Mouse (Mus musculus): ENCODE measurements at regions not wholly inside any gene's neighbourhood (a gene's known extent, or its start where the extent isn't known, plus 50 kb on each side); places are given as distances from the start of the nearest gene placed in this dataset.
A peak's percentile ranks its signal among the peaks of the same experiment; 100 is the strongest.

DNA sequence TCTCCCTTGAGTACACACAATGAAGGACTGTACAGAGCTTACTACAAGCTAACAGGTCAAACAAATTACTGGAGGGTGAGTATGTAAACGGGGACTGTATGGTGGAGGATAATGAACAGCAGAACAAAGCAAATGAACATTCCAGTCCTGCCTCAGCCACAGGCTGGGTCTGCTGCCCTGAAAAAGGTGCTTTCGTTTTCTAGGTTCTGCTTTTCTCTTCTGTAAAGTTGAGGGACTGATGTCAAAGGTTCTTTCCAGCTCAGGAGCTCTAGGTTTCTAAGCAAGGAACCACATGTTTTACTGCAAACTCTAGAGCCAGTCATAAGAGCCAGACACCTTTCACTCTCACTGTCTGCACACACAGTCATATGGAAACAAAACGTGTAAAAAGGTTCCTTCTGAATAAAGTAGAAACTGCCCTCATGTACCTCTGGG, 106.1 kb upstream of the Ahr start:
- peak; percentile 58 for DNase-seq (ENCODE audit: low read depth, low spot score)

DNA sequence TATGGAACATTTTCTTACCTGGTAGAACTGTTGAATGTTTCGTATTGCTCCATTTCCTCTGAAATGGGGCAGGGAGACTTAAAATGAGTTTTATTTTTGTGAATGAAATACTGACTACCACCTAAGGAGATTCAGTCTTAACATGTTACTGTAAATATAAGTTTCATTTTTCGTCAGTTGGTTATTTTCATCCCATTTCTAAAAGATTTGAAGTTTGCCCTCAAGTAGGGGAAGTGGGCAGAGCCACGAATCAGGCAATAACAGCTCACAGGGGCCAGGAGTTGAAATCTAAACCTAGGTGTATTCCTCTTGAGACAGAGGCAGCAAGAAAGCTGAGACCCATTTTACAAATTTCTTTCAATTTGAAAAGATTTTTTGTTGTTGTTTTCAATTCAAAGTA, 88.6 kb upstream of the Ahr start:
- DNase-seq (ENCODE audit: low read depth, low spot score), result no peak

DNA sequence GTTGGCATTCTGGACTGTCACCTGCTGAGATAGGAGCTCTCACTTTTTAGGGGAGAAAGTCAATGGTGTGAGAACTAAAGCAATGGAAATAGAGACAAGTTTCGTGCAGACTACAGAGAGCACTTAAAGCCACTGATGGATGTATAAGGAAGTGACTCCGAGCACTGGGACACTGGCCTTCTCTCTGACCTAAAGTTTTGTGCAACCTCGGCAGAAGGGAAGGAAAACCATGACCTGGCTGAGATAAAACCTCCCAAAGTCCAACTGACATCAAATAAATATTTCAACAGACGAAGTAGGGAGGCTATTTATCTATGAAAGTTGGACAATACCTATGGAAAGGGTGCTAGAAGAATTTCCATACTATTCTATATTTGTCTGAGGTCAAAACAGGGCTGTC, 80.0 kb upstream of the Ahr start:
- no peak for DNase-seq (ENCODE audit: low read depth, low spot score)

DNA sequence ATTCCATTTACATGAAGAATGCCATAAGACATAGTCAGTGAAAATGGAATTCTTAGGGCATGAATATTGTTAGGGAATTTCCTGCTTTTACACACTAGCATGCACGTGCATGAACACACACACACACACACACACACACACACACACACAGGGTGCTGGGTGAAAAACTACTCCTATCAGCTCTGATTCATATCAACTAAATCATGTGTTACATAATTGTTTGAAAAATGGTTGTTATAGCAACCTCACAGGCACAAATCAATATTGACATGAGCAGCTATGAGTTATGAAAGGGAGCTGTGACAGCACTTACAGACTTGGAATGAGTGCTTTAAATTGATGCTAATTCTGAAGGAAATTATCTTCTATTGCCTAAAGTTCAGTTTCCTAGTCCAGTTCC, 72.8 kb upstream of the Ahr start:
- DNase-seq (ENCODE audit: low read depth, low spot score), result no peak

DNA sequence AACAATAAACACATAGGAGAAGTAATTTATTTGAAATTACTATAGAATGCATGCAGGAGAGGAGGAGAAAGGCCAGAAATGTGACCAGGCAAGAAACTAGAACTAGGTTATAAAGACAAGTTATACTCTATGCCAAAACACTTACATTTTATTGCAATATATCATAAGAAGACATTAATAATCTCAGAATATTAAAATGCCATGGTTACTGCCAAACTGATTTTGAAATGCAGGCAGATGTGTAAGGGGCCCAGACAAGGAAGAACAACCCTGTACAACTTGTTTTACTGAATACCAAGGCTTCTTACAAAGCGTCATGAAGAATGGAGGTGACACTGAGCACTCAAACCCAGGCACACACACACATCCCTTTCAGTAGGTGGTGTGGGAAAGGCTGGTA, 68.9 kb upstream of the Ahr start:
- no peak for DNase-seq (ENCODE audit: low read depth, low spot score)

DNA sequence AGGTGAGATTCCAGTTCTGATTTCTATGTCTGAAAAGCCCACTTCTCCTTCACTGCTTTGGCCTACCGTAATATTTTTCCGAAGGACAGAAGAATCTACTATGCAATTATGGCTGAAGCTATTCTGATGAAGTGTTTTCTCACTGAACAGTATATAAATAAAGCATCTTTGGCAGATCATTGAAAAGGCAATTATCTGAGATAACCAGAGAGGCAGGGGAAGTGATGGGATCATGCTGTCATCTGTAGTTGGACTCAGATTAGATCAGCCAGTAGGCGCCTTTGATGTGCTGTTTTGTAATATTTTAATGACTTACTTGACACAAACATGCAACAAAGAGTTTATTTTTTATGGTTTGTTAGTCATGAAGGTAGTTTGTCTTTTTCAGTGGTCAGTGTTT, 67.8 kb upstream of the Ahr start:
- DNase-seq (ENCODE audit: low read depth, low spot score), result no peak

DNA sequence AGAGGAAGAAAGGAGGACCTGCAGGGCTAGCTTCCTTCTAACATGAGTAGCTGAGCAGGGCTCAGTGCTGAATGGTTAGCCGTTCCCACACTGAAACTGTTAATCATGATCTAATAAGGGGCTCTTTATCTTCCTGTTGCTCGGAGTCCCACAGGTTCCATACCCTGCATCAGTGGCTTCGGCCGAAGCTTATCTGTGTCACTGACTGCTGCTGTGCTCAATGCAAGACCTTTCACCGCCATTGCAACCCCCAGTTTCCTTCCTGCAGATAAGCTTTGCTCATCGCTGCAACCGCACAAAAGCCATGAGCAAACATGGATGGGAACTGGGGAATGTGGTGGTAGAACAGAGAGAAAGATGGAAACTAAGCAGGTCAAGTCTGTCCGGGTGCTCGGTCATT, 63.5 kb upstream of the Ahr start:
- DNase-seq (ENCODE audit: low read depth, low spot score), result no peak

DNA sequence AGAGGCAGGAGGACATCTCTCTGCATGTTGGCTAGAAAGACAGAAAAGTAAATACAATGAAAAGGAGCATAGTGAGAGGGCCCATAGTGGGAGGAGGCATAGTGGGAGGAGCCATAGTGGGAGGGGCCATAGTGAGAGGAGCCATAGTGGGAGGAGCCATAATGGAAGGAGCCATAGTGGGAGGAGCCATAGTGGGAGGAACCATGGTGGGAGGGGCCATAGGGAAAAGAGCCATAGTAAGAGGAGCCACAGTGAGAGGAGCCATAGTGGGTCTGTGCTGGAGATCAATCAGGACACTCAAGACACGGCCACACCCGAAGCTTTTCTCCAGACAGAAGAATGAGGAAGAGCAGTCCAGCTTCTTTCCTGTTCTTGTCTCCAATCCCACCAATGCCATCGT, 58.0 kb upstream of the Ahr start:
- peak; percentile 87 for DNase-seq (ENCODE audit: low read depth, low spot score)

Data from ZHBTc4 (cell line).